Mouse (Mus musculus) ovary, postnatal 14 days (tissue): ENCODE results near the gene Rbfox1.

Source experiments
- DNase-seq: peaks from one replicate; pipeline ENCODE4 v3.0.0; 2022; ENCODE audit warnings: low spot score

Rbfox1 gene

DNA sequence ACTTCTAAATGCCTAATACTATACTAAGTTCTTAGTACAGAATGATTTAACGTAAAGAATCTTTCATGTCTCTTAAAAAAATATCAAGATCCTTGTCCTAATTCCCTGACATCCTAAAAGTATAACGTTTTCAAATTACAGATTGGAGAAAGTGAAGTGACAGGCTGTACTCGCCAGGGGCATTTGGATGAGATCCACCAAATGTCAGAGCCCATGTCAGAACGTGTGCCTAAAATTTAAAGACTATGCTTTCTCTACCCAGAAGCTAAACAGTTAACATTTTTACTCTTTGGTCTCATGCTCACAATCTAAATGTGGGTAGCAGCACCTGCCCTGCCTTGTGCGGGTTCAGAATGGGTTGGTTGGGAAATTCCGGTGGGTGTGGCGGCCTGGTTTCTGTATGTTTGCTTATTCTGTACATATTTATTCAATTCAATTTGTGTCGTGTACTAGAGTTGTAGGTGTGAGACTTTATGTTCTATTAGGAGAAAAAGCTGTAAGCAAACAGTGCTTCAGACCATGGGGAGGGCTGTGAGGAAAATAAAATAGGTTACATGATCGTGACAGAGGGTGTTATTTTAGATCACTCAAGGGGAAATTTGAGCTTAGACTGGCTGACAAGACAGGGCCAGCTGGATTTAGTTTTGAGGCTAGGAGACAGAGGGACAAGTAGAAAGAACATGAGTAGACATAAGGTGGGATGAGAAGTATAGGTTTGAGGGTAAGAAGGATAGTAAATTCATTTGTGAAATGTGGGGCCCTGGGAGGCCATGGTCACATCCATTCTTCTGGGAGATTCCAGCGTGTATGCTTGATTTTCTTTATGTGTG, 1203.7 kb downstream of the Rbfox1 start:
- no peak for DNase-seq

DNA sequence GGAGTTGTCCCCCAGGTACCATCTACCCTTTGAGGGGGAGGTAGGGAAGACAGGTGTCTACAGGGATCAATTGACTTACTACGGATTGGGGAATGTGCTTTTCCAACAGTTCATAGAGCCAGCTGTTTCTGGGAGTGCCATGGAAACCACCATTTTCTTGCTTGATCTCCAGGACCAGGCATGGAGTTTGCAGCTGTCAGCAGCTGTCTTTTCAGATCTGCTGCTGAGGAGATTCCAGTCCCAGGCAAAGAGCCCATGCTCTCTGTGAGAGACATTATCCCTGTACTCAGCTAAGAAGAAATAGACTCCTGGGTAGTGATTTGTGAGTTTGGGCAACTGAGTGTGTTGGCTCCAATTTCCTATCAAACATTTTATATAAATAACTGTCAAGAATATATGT, 1204.3 kb downstream of the Rbfox1 start:
- no peak for DNase-seq

DNA sequence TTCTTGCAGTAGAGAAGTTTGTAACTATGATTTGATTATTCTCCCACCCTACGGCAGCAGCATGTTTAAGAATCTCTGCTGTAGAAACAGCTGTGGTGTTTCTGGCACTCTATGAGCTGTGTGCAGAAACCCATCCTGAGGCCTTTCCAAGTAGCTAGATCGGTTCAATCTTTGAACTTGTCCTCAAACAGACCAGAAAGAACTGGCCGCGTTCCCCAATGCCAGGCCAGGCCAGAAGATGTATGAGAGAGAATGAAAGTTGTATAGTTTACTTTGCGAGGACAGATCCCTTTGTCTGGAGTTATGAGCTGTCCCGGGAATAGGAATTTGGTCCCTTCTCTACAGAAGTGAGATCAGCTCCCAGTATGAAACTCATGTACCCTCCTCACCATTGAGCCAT, 1205.0 kb downstream of the Rbfox1 start:
- no peak for DNase-seq

DNA sequence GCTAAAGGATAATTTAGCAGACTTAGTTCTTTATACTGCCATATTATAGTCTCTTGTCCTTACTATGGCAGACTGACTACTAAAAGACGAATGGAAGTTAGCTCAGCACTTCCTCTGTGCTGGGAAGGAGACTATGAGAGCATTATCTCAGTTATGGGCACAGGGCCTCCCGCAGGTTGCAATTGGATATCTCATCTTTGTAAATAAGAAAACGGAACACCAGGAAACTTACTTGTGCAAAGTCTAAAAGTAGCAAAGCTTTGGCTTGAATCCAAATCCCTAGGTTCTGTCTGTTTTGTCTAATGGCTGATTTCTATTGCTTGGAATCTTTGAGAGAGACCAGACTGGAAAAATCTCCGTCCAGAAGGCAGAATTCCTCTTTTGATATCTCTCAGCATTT, 1207.7 kb downstream of the Rbfox1 start:
- no peak for DNase-seq

DNA sequence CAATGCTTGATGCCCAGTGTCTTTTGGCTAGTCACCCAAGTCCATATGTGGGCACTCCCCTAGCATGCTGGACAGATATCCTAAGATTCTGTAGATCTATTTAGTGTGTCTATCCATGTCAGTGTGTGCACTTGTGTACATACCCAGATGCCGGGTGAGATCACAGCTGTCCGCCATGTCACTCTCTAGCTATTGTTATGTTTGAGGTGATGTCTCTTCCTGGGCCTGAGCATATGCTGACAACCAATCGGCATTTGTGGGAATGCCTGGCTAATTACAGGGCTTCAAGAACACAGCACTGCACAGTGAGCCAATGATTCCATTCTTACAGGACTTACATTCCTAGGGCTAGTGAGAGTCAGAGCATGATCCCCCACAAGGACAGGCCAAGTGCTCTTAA, 1208.5 kb downstream of the Rbfox1 start:
- no peak for DNase-seq

DNA sequence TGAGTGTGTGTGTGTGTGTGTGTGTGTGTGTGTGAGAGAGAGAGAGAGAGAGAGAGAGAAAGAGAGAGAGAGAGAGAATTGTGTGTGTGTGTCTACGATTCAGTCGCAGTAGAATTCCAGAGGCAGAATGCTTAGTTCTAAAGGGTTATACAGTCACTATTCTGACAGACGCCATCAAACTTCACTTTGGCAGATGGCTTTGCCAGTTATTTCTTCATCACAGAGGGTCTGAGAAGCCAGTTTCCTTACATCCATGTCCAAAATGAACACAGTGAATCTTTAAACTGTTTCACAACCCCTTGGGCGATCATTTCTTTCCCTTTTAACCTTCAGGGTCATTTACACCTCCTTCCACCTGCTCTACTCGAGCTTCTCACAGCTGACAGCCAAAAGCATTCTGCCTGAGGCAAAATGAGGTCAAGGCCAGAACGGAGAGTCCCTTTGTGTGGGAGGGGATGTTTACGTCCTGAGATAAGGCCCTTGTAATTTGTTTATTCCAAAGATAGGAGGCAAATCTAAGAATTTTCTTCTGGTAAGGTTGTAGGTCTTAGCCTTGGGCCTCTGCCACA, 1209.1 kb downstream of the Rbfox1 start:
- DNase-seq, result no peak

DNA sequence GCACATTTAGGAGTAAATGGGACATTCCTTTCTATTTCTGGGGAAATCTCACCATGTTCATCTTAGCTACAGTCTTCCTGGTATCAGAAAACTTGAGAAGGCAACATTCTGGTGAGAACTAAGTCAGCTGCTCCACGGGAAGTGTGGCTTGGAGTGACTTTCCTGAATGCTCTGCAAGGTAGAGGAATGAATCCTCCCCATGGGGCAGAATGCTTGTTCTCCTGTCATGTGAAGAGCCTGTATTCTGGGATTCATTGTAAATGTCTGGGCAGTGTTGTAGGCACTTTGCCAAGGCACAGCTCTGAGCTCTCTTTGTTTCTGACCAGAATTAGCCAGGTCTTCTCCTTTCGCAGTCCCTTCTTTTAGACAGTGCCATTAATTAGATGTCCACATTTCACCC, 1211.9 kb downstream of the Rbfox1 start:
- DNase-seq, result no peak

DNA sequence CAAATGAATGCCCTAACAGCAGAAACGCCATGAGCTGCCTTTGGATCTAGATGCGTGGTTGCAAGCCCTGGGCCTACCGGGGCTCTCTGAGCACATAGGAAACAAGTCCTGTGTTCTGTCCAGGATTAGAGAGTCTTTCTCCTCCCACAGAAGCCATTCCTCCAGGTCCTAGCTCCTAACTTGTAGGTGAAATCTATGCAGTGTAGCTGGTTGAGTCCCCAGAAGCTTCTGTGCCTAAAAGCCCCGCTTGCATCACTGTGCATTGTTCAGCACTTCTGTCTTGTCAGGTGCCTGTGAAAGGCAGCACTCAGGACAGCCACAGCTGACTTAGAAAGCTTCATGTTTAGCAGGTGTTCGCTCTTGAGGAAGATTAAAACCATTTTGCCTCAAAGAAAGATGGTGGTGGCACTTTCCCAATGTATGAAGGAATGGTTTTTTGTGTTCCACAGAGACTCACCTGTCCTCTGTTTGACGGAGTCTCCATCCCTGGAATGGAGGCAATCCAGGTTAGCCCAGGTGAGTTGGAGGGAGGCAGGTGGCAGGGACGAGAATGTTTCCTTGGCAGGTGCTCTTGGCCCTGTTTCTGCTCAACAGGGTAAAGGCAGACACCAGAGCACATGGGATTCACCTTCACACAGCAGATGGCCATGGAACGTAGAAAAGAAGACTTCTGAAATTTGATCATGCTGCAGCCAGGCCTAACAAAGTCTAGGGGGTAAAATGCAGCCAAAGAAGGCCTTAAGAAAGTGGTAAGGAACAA, 1213.0 kb downstream of the Rbfox1 start:
- no peak for DNase-seq

DNA sequence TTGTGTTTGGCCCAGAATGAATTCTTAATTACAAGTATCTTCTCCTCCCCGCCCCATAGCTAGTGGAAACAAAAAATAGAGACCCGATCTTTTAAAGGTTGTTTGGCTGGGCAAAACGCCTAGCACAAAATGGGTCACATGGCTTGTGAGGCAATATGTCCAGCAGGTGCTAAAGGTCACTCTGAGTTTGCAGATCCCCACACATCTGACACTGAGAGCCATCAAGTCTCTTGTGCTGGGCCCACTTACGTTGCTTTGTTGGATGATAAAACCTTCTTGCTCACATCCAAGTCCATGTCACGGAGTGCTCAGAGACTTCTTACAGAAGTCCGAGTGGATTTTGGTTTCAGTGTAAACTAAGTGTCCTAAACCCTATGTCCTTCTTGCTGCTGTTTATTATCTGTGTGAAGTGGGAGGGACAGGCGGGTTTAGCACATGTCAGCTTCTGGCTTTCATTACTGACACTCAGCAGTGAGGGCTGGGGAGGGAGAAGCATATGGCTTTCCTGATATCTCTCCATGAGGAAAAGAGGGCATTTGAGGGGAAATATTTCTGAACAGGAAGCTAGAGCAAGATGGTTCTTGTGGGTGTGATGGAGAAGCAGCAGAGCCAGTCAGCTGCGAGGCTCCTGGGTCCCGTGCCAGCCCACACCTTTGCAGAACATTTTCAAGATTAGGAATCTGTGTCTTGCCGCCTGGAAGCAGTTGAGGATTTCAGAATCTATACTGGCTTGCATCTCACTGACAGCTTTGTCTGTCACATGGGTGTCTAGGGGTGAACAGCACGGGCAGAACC, 1214.5 kb downstream of the Rbfox1 start:
- no peak for DNase-seq

DNA sequence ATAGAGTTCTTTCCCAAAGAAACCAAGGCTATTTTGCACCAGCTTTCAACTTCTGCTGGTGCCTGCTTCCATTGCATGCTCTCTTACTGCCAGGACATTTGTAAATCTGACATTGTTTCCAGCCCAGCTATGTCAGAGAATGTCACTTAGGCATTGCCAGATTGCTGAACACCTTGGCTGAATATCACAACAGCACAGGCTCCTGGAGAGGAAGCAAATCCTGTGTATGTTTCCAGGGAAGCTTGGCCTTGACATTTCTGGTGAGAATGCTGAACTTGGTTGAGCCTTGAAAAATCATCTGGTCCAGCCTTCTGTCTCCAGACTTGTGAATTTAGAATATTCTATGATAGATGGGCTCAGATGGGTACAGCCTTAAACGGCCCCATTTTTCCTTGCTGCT, 1217.3 kb downstream of the Rbfox1 start:
- DNase-seq, result no peak

DNA sequence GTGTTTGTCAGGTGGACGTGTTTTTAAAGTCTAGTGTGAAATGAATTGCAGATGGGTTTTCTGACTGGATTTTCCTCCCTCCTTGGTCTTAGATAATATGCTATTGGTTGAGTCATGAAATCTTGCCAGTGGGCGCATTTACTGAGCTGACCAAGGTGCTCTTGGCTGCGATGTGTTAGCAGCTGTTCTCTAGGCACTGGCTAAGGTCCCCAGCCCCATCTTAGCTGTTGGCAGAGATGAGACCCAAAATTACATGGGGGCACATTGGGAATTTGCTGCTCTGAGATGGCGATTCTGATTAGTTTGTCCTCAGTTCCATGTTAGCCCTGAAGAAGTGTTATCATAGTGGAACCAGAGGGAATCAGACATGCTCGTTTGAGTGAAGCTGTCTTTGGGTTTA, 1218.1 kb downstream of the Rbfox1 start:
- no peak for DNase-seq

DNA sequence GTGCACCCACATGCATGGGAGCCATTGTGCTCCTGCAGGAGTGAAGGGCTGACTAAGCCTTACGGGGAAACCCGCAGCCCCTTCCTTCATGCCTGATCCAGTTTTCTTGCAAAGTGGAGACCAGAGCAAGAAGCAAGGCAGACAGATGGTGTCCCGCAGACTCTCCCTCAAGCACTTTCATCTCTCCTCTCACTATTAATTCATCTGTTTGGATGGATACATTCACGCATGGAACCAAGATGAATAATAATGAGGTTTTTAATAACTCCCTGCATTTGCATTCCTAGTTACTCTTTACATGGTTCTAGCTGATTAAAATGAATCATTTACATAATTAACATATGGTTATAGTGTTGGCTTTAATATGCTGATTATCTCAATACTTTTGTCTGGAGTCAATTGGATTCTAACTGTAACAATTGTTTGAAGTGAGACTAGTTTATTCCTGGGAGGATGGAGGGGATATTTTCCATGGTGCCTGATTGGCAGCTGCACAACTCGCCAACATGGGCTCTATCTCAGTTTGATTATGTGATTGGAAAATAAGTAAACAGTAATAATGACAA, 1221.4 kb downstream of the Rbfox1 start:
- DNase-seq, result no peak

DNA sequence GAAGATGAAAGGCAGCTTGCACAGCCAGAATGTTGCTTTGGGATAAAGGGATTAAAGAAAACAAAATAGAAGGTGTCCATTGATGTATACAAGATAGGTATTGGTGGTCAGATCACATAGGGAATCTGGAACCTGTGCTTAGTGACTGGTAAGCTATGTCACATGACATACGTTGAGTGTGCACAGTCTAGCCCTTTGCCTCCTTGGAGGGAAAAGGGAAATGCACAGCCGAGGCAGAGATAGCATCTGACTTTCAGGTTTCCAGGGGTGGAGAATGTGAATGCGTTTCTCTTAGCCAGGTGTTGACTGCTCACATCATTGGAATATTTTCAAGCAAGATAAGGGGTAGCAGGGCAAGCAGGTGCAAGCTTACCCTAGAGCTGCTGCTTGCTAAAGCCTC, 1230.8 kb downstream of the Rbfox1 start:
- DNase-seq, result no peak

DNA sequence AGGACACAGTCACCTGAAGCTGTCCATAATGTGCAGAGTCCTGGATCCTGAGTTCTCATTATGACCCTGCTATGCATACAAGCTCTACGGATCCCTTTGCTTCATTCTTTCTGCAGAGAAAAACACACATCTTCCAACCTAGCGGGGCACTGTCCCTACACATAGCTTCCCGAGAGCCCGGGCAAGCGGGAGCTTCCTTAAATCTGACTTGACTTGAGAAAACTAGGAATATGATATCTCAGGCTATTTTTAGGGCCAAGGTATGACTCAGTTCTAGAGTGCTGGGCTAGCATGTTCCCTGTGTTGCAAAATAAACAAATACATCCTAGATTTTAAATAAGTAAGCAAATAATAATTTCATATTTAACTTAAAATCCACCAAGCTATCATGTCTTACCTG, 1244.4 kb downstream of the Rbfox1 start:
- DNase-seq, result no peak

DNA sequence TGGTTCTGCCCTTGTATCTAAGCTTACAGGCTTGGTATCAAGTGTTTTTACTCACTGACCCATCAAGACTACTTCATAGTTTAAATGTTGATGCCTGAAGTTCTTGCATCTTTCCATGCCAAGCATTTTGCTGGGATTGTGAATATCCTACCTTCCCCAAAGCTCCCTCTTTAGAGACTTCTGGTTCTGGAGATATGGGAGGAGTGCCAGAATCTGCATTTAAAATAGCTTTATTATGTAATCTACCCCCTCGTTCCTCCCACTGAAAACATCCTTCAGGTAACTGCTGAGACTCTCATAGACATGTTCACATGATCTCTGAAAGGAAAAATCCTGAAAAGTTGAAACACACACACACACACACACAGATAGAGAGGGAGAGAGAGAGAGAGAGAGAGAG, 1247.3 kb downstream of the Rbfox1 start:
- DNase-seq, result no peak

DNA sequence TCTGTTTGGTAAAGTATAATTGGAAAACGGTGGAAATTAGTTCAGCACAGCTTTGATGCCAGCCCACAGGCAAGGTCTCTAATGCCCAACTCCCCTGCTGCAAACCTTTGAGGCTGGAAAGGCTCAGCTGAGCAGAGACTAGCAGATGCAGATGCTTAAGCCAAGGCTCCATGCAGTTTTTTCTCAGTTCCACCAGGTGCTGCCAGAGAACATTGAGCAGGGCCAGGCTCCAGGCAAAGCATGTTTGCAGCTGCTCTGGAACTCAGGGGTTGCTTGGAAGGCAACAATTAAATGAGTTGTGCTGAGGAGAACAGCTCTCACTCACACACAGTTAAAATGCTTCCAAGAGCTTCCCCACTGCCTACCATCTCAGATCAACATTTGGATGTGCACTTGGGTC, 1251.8 kb downstream of the Rbfox1 start:
- peak; percentile 28 for DNase-seq

DNA sequence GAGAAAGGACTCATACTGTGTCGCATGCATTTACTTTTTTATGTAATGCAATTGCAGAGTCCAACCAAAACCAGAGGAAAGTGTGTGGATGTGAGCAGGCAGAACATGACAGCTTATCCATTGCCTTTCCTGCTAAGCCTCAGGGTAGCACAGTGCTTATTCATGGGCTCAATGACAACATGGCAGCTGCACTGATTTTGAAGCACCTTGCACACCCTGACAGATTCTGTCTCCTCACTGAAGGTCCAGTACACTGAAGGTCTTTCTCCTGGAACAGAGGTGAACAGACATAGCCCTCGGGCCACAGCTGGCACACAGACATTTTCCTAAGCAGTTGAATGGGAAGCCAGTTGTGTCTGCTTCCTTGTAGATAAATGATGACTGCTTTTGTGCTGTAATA, 1254.3 kb downstream of the Rbfox1 start:
- no peak for DNase-seq

DNA sequence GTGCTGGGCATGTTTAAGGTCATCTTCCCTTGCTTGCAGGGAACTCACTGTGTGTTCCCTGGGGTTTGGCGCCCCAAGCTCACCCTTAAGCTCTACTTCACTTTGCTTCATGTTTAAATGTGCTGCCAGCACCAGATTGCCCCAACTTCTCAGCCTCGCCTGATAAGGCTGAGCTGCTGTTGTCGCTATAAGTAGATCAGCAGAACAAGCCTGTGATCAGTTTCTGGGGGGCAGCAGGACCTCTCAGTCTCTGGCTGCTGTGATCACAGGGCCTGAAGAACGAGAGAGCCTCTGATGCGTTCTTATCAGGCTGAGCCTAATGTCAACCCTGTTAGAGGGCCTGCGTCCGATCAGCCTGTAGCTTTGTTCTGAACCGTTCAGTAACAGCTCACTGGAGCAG, 1255.8 kb downstream of the Rbfox1 start:
- DNase-seq, result no peak

DNA sequence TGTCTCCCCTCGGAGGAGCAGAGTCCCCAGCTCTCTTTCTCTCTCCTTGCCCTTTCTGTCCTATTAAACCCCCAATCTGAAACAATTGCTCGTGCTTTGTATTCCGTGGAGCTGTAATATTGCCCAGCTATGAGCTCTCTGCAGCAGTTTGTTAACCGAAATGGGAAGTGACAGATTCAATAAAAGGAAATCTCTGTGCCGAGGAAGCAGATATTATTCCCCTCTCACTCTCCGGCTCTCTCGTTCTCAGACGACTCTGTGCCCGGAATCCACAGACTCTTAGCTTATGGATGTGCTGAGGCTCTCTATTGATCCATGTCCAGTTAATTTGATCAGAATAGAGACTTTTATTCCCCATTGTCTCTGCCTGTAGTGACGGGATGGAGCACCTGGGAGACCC, 1260.3 kb downstream of the Rbfox1 start:
- no peak for DNase-seq

DNA sequence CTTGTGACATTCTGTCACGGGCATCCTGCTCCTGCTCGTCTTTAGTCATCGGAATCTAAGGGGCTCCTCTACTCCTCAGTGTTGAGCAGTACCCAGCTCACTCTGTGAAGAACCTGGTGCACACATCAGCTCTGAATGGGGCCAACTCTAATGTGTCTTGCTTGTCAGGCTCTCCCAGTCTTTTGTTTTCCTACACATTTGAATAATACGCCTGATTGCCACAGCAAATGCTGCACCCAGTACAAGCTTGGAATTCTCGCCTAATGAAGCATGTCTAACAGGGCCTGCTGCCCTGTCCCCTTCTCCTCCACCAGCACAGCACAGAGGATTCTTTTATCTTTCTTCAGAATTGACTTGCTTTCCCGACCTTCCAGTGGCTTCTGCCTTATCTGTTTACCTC, 1261.3 kb downstream of the Rbfox1 start:
- no peak for DNase-seq

DNA sequence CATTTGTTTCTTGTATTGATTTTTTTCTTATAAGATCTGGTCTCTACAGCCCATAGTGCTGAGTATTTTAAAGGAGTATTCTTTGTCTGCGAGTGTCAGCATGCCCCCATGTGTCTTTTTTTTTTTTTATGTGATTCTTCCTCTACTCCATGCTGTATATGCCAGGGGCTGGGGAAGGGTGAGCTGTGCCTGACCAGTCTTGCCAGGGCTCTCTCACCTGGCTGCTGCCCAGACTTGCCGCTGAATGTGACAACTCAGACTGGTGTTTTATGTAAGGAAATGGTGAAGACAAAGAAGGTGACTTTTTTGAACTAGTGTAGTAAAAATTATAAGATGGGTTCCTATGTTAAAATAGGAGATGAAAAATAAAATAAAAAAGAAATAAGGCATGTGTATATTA, 1262.7 kb downstream of the Rbfox1 start:
- no peak for DNase-seq
